Mouse (Mus musculus) spleen, postnatal 4 days (tissue): ENCODE data around the gene Tmem50b.
A peak's percentile ranks its signal among the peaks of the same experiment; 100 is the strongest.

Experiments
- DNase-seq, 2 experiments: peaks; one replicate each; pipeline ENCODE4 v3.0.0; 2022; ENCODE audit warnings: low spot score in 2 of 2

Gene Tmem50b

DNA sequence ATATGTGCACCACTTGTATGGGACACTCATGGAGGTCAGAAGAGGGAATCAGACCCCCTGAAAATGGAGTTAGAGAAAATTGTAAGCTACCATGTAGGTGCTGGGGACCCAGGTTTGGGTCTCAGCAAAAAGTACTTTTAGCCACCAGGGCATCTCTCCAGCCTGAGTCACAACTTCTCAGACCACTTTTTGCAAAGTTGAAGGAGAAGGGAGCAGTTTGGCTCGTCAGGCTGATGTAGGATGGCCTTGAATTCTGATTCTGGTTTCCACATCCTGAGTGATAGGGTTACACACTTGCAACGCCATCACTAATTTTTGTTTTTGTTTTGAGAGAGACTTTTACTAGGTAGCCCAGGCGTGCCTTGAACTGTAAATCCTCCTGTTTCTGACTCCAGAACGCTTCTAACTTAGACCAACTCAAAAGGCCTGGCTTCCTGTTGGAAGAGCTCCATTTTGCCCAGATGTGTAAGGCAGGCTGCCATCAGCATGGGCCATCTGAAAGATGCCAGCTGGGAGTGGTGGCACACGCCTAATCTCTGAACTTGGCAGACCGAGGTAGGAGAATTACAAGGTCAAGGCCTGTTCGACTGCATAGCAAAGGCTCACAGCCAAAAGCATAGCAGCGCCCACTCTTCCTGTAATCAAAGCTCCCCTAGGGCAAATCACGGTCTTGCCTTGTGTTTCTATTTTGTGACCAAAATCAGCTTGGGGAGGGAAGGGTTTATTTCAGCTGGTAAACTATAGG, 12.1 kb upstream of the Tmem50b start:
- DNase-seq = no peak

DNA sequence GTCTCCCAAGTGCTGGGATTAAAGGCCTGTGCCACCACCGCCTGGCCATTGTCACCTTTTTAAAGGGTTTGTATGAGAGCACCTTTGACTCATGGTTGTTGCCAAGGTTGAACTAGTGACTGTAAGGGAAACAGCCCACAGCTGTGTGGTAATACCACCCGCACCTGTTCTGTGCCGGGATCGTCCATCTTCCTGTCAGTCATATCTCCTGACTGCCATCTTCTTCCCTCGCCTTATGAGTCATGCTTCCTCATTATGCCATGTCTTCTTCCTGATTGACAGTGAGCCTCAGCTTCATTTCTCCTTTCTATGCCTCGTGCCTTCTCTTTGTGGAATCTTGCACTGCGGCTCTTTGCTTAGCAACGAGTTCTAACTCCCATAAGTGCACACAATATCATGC, 9.4 kb upstream of the Tmem50b start:
- DNase-seq = no peak

DNA sequence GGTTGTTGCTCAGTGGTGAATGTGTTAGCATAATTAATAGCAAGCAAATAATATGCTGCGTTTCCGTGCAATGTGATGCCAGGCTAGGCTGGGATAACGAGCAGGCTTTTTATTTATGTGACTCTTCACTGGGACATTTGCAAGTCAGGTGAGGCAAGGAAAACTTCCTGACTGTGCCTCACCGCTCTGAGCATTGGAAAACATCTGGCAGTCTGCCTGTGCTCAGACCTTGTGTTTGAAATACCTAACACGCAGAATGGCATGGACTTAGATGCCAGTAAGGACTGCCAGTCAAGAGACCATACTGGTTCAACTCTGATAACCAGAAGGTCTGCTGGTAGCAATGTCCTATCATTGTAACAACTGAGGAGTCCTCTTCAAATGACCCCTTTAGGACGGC, 7.6 kb upstream of the Tmem50b start:
- no peak for DNase-seq

DNA sequence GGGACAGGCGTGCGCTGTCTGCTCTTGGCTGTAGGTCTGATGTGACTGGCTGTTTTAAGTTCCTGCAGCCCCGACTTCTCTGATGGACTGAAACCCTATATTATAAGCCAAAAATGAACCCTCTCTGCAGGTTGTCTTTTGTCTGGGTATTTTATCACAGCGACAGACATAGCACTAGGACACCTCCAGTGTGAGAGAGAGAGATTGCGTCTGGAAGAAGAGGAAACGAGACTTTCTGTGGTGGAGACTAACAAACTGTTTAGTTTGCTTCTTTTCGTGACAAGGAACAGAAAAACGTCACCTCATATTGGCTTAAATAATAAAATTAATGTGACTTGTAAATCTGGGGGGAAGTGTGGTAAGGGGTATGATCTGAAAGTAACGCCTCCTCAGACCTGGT, 4.1 kb upstream of the Tmem50b start:
- DNase-seq = no peak

DNA sequence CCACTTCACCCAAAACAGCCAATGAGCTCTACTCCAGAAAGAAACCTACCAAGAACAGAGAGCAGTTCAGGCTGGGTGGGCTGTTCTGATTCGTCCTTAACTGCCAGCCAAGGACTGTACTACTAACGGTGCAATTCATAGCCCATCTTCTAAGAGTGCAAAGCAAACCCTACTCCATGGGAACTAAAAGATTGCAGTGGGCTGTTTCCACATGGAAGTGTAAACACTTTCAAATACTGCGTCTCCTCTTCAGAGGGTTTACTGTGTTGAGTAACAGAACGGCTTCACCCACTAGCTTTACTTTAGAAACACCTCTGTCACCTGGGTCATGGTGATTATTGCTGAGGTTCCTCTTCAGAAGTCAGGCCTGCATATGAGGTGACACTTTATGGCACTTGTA, 3.5 kb upstream of the Tmem50b start:
- no peak for DNase-seq

DNA sequence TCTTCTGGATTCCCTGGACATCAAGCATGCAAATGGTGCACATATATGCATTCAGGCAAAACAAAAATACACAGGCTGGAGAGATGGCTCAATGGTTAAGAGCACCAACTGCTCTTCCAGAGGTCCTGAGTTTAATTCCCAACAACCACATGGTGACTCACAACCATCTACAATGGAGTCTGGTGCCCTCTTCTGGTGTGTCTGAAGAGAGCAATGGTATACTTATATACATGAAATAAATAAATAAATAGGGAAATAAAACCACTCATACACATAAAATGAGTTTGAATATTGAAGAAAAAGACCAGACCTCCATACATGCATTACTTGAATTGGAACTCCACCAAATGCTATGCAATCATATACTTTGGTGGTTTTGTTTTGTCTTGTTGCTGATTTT, 1.6 kb upstream of the Tmem50b start:
- no peak for DNase-seq

DNA sequence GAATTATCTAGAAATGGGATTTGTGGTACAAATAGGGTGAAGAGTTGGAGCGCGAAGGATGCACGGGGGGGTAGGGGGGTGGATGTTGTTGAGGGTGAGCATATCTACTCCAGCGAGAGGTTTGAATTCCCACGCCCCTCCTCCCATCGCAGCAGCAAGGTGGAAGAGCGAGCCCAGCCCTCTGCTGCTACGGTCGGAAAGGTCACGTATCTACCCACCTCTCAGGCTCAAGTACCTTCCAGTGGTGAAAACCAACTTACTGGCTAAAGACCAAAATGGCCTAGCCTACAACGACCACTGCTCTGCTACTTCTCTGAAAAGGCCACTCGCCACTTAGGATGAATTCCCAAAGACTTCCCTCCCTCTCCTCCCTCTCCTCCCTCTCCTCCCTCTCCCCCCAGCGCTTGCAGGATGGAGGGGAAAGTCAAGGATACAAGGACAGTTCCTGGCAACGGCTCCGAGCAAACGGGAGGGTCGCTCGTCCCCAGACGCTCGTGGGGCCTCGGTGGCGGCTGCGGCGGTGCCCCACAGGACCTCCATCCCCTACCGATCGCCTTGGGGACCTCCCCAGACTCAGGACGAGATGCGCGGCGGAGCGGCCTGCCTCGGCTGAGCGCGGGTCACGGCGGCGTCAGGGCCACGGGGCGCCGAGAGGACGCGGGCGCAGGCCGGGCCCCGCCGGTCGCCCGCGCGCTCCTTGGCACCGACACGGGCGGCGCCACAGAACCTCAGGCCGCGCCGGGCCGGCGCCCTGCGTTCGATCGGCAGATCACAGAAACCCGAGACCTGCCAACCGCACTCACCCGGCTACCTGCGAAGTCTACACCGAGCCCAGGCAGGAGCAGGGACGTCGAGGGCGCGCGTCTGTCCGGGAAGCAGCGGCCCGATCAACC, 575 bp downstream of the Tmem50b start:
- DNase-seq = no peak

DNA sequence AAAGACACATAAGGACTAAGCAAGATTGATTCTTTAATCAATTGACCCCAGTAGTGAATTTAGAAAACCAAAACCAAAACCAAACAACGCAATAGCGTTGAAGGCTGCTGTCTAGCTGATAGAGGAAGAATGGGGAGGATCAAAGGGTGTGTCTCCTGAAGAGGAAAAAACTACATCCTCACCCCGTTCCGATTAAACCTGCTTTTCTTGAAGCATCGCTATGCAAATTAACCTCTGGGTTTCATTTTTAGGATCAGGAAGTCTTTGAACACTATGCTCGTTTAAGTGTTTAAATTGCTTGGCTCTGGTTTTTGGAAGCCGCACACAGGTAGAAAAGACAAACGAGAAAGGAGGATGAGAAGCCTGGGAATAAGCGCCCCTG, 1.2 kb downstream of the Tmem50b start:
- DNase-seq = no peak

DNA sequence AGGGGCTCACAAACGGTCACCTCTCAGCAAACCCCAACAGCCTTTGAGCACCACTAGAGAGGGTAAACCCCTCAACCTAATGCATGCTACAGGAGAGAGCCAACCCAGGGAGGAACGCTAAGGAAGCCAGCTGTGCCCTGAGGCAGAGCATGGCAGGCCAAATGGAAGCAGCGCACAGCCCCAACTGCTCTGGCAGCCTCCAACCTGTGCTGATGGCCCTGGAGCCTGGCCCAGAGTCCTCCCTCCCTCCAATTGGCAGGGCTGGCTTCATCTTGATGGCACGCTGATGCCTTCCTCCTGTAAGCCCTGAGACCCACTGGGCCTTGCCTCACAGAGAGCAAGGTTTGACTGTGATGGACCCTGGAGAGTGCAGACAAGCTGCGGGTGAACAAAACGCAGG, 2.5 kb downstream of the Tmem50b start:
- DNase-seq = no peak

DNA sequence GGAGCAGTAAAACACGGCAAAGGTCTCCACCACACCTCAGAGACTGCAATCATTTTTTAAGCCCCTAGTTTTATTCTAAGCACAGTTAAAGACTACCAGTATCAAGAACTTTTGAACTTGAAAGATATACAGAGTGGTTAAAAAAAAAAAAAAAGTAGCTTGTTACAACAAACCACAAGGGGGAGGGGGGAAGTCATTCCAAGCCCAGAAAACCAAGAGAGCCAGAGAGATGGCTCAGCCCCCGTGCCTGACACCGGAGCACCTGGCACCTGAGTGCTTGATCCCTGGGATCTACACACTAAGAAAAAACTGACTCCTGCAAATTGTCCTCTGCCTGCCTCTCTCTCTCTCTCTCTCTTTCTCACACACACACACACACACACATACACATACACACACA, 4.3 kb downstream of the Tmem50b start:
- no peak for DNase-seq

DNA sequence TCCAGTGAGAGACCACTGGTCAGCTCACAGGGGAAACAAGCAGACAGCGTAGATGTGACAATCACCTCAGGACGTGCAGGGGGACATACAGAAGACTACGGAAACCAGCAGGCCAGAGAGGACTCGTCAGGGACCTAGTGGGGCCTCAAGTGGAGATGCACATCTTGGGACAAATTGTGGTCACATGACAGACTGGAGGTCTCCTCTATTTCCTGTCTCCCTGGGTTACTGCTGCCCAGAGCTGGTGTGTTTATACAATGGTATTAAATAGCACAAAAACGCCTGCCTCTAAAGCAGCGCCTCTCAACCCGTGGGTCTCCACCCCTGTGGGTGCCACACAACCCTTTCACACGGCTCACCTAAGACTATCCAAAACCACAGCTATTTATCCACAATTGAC, 5.4 kb downstream of the Tmem50b start:
- no peak for DNase-seq

DNA sequence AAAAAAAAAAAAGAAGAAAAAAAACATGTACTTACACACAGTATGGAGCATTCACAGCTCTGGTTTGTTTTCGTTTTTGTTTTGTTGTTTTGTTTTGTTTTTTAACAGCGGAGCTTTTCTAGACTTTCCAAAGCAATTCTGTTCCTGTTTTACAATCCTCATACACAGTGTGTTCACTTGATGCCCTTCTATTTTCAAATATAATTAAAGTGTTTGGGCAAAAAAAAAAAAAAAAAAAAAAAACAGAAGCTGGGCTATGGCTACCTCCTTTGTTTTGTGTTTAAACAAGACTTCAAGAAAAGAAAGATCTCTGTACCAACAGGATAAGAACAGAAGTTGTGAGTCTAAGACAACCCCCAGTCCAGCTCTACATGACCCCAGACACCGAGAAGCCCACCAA, 8.9 kb downstream of the Tmem50b start:
- no peak for DNase-seq

DNA sequence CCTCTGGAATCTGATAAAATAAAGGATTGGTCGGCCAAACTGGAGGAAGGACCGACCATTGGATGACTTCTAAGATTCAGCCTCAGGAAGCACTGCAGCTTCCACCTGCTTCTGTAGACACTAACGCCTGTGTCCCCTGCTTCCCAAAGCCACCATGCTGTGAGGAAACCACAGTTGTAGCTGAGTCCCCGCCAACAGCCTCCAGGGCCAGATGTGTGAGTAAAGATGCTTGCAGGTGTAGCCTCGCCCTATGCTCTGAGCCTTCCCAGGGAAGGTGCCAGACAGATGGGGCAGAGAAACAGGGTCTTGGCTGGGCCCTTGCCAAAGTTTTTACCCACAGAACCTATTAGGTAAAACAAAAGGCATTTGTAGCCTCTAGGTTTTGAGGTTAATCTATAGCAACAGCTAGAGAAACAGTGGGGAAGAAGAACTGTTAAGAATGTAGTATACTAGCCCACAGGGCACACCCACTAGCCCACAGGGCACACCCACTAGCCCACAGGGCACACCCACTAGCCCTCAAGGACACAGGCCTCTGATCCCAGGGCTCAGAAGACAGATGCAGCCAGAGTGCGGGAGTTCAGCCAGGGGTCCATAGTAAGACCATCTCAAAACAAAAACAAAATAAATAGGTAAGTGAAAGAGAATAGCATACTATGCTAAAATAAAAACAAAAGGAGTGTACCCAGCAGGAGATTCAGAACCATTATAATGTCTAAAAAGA, 9.7 kb downstream of the Tmem50b start:
- no peak for DNase-seq

DNA sequence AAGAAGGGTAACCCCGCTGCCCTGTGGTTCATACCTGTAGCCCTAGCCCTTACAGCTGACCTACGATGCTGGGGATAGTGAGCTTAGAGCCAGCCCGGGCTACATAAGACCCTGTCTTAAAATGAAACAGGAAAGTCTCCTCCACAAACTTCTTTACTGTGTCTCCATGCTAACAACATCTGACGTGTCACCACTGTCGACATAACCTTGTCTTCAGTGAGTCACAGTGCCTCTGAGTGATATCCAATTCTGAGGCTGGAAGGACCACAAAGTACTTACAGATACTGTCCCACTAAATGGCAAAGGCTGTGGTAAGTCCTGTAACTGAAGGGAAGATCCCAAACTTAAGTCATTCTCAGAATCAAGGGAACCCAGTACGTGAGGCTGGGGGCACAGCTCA, 11.4 kb downstream of the Tmem50b start:
- DNase-seq = no peak

DNA sequence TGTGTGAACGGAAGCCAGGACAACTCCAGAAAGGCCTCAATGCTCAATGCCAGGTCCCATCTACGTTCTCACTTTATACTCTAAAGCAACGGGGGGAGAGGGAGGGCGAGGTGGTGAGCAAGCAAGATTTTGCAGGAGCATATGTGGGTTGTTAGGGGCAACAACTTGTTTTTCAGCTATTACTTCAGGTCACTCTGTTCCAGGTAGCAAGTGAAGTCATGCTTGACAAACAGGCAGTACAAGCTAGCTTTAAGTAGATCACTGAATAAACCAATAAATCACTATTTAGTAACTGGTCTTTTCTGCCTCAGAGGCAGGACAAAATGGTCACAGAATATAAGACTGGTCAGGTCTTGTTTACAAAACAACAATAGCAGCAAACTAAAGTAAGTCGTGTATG, 12.0 kb downstream of the Tmem50b start:
- no peak for DNase-seq

DNA sequence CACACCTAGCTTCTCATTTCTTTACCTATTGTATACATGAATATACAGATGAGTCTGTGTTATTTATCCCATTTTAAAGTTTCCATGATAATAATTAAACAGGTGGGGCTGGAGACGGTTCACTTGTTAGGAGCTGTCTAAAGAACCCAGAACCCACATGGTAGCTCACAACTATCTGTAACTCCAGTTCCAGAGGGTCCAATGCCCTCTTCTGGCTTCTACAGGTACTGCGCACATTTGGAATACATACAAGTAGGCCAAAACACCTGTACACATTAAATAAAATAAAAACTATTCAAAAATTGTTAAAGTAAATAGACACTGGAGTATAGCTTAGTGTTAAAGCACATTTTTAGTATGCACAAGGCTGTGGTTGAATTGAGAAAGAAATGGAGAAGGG, 15.3 kb downstream of the Tmem50b start:
- DNase-seq = peak; percentile 68 to 86

DNA sequence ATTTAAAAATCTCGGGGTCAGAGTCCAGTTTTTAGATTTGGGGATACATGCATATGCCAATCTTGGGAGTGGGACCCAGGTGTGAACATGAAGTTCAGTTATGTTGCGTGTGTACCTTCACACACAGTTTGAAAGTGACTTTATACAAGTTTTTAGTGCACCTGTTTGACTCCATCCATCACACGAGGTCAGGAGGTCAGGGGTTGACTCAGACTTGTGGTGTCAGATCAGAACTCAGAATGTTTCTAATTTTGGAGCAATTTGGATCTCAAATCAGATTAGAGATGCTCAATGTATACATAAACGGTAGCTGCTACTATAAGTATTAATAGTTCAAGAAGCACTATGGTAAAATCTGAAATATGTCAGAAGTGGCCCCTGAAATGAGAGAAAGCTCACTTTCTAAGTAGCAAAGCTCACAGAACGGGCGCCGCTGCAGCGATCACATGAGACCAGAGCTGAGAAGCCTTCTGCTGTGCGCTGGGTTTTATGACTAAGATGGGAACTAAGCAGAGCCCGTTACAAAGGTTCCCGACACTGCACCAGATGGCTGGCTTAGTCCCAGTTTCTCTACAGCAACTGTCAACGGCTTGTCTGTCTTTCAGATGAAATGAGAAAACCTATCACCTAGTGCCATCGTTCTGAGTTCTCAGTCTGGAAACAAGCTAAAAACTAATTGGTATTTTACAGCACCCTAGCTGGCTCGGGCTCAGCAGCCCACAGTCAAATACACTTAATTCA, 18.4 kb downstream of the Tmem50b start:
- DNase-seq = no peak

DNA sequence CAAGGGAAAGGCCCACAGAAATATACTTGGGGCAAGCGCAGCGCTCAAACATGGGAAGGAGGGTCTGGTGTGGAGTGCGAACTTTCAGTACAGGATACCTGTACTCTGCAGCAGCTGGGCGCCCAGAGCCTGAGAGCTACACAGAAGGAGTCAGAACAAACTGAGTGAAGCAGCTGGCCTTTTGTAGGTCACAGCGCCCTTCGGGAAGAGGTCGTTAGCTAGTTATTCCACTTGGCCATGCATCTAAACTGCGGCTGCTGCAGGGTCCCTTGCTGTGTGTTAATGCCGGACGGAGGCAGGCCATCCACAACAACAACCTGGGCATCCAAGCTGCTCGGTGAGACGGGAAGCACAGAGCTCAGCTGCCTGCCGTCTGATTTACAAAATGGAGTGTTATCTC, 22.4 kb downstream of the Tmem50b start:
- no peak for DNase-seq

DNA sequence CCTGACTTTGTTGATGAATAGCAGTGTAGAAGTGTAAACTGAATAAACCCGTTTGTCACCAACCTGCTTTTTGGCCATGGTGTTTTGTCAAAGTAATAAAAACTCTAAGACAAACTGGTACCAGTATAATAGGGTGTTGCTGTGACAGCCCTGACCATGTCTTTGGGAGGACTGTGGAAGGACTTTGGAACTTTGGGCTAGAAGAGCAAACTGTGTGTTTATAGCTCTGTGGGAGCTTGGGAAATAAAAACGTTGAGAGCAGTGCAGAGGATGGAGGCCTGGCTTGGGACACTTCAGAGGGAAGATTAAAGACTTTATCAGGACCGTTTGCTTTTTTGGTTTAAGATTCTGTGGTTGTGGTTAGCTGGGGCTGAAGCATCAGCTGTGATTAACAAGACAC, 26.5 kb downstream of the Tmem50b start:
- no peak for DNase-seq

DNA sequence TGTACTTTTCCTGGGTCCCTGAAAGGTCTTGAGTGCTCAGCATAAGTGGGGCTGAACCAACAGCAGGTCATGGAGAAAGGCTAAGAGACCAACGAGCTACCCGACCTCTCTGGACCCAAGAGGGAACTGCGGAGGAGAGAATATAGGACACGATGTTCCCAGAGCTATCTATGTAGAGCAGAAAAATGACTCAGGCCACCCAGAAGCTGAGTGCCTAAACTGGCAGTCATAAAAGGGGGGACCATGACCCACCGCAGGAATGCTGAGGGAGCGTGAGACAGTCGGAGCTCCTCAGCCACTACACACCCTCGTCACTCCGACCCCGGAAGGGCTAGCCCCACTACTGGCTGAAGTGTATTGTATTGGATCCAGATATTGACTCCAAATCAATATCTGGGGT, 28.6 kb downstream of the Tmem50b start:
- no peak for DNase-seq

DNA sequence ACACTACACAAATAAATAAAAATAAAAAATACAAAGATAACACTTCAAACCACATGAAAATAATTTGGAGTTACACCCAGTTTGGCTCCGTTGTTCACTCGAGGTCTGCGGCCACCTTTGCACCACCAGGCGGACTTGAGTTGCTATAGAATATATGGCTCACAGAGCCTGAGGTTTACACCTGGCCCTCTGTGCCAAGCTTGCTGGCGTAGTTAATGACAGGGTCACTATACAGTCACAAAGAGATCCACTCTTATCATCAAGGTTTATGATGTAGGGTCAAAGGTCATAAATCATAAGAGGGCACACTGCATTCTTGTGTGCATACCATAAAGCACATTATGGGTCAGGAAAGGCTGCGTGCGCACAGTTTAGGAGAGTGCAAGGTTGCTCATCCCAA, 31.6 kb downstream of the Tmem50b start:
- DNase-seq = no peak
